Mouse (Mus musculus) hindlimb bud, embryonic 11.5 days (tissue): ENCODE results near the gene Bad.

Experiments
- DNase-seq: peaks from one replicate; pipeline ENCODE4 v3.0.0-alpha.2; 2012; ENCODE audit warnings: low read depth, low spot score; ENCODE audit errors: extremely low spot score

The Bad gene

GRCm38 (mm10) chr19:6955424-6955823, 13.8 kb downstream of the Bad start:
- DNase-seq: no peak

DNA sequence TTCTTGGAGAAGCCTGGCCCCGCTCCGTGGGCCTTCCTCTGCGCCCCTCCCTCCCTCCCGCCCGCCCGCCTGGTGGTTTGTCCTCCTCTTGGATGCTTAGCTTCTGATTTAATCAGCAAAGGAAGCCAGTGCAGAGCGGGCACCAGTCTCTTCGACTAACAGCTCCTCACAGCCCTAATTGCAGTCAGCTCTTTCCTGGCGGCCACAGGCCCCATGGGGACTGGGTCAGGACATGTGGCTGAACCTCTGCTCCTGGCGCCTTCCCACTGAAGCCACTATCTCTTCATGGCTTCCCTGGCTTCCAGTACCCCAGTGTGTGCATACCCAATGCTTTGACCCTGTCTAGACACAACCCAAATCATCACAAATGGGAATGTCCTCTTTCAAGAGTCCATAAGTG, 14.8 kb downstream of the Bad start:
- DNase-seq: no peak

DNA sequence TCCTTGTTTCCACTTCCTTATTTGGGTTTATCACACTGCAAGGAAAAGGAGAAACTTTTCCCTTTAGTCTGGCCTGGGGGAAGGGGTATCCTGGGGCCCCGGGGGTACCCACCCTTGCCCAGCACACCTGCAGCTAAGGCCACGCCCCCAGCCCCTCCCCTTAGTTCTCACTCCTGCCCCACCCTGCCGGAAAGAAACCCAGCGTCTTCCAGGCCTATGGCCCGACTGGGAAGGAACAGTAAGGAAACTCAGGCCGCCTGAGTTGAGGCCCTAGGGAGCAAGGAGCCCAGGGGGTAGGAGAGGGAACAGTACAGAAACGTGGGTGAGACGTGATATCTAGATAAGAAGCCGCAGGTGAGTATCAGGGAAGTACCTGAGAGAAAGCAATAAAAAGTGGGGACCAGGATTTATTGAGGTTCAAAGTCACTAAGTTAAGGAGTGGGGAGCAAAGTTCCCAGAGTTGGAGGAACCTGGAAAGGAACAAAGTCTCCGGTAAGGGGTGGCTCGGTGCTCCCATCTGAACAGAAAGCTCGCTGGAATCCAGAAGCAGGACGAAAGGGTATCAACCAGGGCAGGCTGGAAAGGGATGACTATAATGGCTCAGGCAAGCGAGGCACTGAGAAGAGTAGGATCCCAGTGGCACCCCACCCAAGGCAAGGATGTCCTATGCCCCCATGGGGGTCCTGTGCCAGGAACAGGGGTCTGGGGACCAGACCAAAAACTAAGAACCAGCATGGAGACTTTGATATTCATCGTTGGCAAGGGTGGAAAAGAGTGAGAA, 27.0 kb downstream of the Bad start:
- DNase-seq: no peak

- DNase-seq: no peak
Measured at GRCm38 (mm10) chr19:6969291-6969664, 27.6 kb downstream of the Bad start.

- DNase-seq: no peak
Measured at GRCm38 (mm10) chr19:6969665-6970381, 28.2 kb downstream of the Bad start.

- DNase-seq: no peak
Measured at GRCm38 (mm10) chr19:6970460-6971085, 28.9 kb downstream of the Bad start.

DNA sequence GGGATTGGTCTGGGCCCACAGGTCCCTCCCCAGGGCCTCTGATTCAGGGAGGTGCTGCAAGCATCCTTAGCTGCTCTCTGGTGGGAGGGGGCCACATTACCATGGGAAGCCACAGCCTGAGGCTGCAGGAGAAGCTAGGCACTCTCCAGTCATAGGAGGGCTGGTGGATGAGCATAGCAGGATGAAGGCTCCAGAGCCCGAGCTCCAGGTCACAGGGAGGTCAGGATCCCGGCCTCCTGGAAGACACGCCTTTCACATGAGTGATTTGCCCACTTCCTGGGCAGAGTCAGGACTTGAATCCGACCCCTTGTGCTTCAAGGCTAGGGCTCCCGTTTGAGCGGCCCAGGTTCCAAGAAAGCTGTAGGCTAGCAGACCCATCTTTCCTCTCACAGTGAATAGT, 30.0 kb downstream of the Bad start:
- no peak for DNase-seq

GRCm38 (mm10) chr19:6972247-6972917, 30.7 kb downstream of the Bad start:
- no peak for DNase-seq

DNA sequence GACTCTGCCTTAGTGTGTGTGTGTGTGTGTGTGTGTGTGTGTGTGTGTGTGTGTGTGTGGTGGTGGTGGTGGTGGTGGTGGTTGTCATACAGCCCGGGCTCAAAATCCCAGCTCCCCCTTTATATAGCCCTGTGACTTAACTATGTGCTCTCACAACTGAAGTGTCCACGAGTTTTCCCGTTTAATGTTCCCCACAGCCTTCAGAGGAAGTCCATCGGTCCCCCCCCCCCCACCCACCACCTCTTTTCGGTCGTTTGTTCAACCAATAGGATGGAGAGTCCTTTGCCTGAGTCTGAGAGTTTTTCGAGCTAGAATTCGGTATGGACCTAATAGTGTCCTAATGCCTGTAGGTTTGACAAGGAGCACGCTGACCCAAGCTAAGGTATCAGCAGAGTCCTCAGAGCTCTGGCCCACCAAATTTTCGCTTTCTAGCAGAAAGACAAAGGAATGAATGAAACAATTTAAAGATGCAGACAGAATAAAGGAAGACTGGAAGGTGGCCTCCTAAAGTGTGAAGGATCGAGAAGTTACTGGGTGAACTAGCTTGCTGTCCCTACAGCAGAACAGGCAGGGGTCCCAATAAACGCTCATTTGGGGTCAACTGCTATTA, 32.0 kb downstream of the Bad start:
- DNase-seq: no peak

GRCm38 (mm10) chr19:6974211-6975205, 32.8 kb downstream of the Bad start, which contains the start of gene Ppp1r14b:
Gene Ppp1r14b (plus strand): TSS chr19:6974968.
- no peak for DNase-seq

GRCm38 (mm10) chr19:6975537-6976521, 34.2 kb downstream of the Bad start, which contains the start of gene Plcb3:
Gene Plcb3 (minus strand): TSS chr19:6976470.
- DNase-seq: no peak

- no peak for DNase-seq
Measured at GRCm38 (mm10) chr19:6977759-6978638, 36.3 kb downstream of the Bad start.

- no peak for DNase-seq
Measured at GRCm38 (mm10) chr19:6978639-6978974, 36.9 kb downstream of the Bad start.

DNA sequence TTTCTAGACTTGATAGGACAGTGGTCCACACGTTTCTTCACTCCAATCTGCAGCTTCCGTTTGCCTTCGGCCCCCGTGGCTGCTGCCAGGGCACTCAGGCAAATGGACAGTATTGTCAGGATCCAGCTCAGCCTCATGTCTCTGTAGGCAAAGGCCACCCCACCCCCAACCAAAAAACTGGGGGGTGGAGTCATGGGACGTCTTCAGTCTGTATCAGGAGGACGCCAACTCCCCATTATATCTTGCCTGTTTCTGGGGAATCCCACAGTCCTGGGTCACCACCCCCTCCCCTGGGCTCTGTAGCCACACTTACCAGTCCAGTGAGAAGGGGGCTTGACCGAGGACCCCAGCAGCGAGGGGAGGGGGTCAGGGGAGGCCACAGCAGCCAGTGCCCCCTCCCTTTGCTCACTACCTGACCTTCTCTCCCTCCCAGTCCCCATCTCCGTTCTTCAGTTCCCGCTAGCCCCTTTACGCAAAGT, 37.4 kb downstream of the Bad start:
- DNase-seq: no peak

DNA sequence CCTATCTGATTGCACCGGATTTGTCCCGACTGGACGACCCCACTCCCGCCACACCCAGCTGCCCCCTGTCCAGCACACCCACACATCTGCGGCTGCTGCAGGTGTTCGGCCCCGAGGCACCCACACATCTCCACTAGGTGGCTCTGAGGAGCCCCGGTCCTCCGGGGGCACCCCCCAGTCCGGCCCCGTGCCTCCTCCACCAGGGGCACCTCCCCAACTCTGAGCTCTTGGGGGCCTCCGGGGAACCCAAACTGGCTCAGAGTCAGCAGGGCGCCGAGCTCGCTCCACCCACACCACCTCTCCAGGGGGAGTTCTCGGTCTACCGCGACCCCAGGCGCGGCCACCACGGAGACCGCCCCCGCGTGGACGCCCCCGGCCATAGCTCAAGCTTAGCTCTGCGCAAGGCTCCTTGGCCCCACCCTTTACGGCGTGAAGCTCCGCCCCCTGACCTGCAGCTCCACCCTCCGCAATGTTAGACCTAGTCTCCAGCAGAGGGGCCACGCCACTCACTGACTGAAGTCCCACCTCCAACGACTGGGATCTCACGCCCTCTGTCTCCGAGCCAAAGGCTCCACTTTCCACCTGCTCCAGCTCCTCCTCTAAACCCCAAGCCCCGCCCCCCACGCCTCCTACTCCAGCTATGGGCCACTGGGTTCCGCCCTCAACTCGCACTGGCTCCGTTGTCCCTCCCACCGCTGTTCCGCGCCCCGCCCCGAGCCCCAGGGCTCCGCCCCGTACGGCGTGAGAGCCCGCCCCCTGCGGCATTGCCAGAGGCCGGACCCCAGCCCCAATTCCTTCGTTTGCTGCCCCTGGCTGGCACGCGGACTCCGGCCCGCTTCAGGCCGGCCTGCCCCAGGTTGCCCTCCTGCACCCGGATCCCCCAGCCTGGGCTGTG, 38.1 kb downstream of the Bad start:
- peak; percentile 90 for DNase-seq

DNA sequence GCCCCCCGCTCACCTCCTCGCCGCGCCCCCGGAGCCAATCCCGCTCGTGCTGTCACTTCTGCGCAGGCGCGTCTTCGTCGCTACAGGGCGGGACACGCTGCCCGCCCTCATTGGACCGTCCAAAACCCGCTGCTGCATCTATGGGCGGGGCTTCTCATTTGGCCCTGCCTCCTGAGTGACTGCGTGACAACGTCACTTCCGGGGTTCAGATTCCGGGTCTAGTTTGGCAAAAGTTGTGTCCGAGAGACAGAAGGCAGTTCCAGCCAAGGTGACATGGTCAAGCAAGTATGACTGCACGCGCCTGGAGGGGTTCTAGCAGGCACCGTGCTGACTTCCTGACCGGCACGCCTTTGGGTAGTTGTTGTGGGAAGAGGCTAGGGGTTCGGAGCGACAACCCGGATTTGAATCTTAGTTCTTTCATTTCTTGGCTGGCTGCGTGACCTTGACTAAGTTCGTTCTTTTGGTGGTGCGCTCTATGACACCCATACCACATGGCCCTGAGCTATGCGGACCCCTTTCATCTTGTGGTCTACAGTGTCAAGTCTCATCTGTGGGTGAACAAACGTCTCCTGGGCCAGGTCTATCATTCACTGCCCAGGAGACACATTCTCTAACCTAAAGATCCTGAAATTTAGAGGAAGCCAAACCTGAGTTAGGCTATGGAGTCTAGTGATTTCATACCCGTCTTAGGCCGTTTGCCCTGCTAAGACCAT, 38.9 kb downstream of the Bad start, which contains the start of gene Fkbp2:
TSS of gene Fkbp2 (minus strand) at position 121 of the 713 bp plus-strand sequence.
- DNase-seq: peak; percentile 96
